Mouse (Mus musculus): Measurements from ENCODE around the gene Cacnb4. TPM values are rescaled to one million over a fixed set of nuclear protein-coding genes. Genes with fewer than 3 reads are reported as not detected.

Gene Cacnb4
- polyA plus RNA-seq, 1 experiment, result 0.01 TPM

DNA sequence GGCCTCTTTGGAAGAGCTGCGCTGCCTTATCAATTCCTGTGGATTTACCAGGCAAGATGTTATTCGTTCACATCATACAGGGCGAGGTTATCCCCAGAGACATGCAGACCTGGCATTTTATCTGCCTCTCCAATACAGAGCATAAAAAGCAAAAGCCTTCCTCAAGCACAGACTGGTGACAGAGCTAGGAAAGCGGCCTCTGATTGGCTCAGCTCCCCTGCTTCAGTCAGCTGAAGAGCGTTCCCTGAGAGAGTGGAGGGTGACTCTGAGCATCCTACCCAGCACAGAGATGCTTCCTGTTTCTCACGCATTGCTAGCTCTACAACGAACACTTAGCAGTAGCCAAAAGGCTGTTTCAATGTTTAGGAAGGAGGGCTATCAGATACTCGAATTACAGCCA, 118.2 kb downstream of the Cacnb4 start:
- H3K36me3 ChIP-seq (ENCODE audit: control insufficient read depth, insufficient read depth), result no peaks in the 10 kb centered on the region
- H3K27me3 ChIP-seq (ENCODE audit: control insufficient read depth, insufficient read depth, insufficient read length), result peaks cover 12% of the 10 kb centered on the region
- no peak overlapping the region for H3K4me3 ChIP-seq
- no peak for TF ChIP-seq POLR2AphosphoS2 (IDR thresholded peaks at IDR 0.05; ENCODE audit: insufficient read length, low read depth)
- TF ChIP-seq POLR2A (IDR thresholded peaks at IDR 0.05; ENCODE audit: insufficient read length, low read depth), result no peak
- no peak for TF ChIP-seq MYOD1 (IDR thresholded peaks at IDR 0.05; ENCODE audit: control insufficient read depth in 1 of 3, insufficient read length in 2 of 3, low read depth in 2 of 3)
- no peak for TF ChIP-seq TCF3 (IDR thresholded peaks at IDR 0.05; ENCODE audit: insufficient read length, low read depth)
- no peak for TF ChIP-seq CEBPB (IDR thresholded peaks at IDR 0.05; ENCODE audit: insufficient read depth, poor library complexity, severe bottlenecking)
- TF ChIP-seq E2F4 (IDR thresholded peaks at IDR 0.05; ENCODE audit: insufficient read depth), result no peak
- no peak for TF ChIP-seq MAX (IDR thresholded peaks at IDR 0.05; ENCODE audit: low read depth)
- TF ChIP-seq USF1 (IDR thresholded peaks at IDR 0.05; ENCODE audit: low read depth), result no peak
- no peak for TF ChIP-seq MYOG (IDR thresholded peaks at IDR 0.05; ENCODE audit: control insufficient read depth in 1 of 3, insufficient read depth in 1 of 3, insufficient read length in 2 of 3, low read depth in 2 of 3)
- TF ChIP-seq TCF12 (IDR thresholded peaks at IDR 0.05; ENCODE audit: insufficient read depth, poor library complexity, severe bottlenecking), result no peak
- TF ChIP-seq SRF (IDR thresholded peaks at IDR 0.05; ENCODE audit: control insufficient read depth, insufficient read length, low read depth), result no peak
- TF ChIP-seq REST (IDR thresholded peaks at IDR 0.05; ENCODE audit: insufficient read depth, insufficient read length), result no peak
- H3K4me2 ChIP-seq (ENCODE audit: low read depth), result no peak overlapping the region
- H3ac ChIP-seq (ENCODE audit: control insufficient read depth, insufficient read length), result no peak overlapping the region
- no peaks in the 10 kb centered on the region for H3K79me2 ChIP-seq (ENCODE audit: control insufficient read depth, insufficient read depth)

DNA sequence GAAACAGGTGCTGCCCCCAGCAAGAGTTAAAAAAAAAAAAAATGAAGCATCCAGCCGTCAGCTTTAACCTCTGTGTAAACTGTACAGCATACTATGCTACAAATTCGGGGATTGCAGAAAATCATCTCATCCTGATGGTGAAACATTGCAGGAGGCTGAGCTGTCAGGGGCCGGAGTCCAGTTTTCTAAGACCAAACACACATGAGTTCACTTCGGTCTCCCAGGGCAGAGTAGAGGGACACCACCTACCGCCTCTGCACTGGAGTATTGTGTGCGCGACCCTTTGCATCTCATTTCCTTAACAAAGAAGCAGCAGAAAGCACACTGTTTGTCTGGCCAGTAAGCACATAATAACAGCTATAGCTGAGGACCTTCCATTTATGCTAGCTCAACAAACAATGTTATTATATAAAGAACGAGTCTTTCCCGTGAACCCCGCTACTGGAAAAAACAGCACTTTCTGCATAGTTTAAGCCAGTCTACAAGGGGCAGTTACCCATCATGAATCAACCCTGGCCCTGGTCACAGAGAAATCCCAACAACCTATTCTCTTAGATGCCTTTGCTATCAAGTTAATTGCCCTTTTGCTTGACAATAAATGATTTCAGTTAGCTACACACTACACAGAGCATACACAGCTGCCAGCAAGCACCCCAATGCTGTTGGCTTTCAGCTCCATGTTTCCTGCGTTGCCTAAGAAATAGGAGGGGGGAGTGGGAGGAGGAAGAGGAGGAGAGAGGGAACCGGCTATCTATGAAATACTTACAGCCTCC, 118.9 kb downstream of the Cacnb4 start:
- Histone ChIP-seq H3K4me3 (no peak overlapping the region), H3ac (ENCODE audit: control insufficient read depth, insufficient read length) (no peak overlapping the region), H3K4me2 (ENCODE audit: low read depth) (no peak overlapping the region), H3K36me3 (ENCODE audit: control insufficient read depth, insufficient read depth) (no peaks in the 10 kb centered on the region), H3K27me3 (ENCODE audit: control insufficient read depth, insufficient read depth, insufficient read length) (peaks cover 12% of the 10 kb centered on the region), H3K79me2 (ENCODE audit: control insufficient read depth, insufficient read depth) (no peaks in the 10 kb centered on the region)
- no peak for TF ChIP-seq REST (IDR thresholded peaks at IDR 0.05; ENCODE audit: insufficient read depth, insufficient read length)

GRCm38 (mm10) chr2:52556961-52557326, 119.7 kb downstream of the Cacnb4 start:
- Histone ChIP-seq H3K27me3 (ENCODE audit: control insufficient read depth, insufficient read depth, insufficient read length) (peaks cover 12% of the 10 kb centered on the region), H3K79me2 (ENCODE audit: control insufficient read depth, insufficient read depth) (no peaks in the 10 kb centered on the region), H3K4me3 (no peak overlapping the region), H3ac (ENCODE audit: control insufficient read depth, insufficient read length) (no peak overlapping the region), H3K36me3 (ENCODE audit: control insufficient read depth, insufficient read depth) (no peaks in the 10 kb centered on the region), H3K4me2 (ENCODE audit: low read depth) (no peak overlapping the region)
- TF ChIP-seq POLR2AphosphoS2 (IDR thresholded peaks at IDR 0.05; ENCODE audit: insufficient read length, low read depth) (no peak), USF1 (IDR thresholded peaks at IDR 0.05; ENCODE audit: low read depth) (no peak), TCF3 (IDR thresholded peaks at IDR 0.05; ENCODE audit: insufficient read length, low read depth) (no peak), SRF (IDR thresholded peaks at IDR 0.05; ENCODE audit: control insufficient read depth, insufficient read length, low read depth) (no peak), CEBPB (IDR thresholded peaks at IDR 0.05; ENCODE audit: insufficient read depth, poor library complexity, severe bottlenecking) (no peak), REST (IDR thresholded peaks at IDR 0.05; ENCODE audit: insufficient read depth, insufficient read length) (no peak), E2F4 (IDR thresholded peaks at IDR 0.05; ENCODE audit: insufficient read depth) (no peak), MYOG (IDR thresholded peaks at IDR 0.05; ENCODE audit: control insufficient read depth in 1 of 3, insufficient read depth in 1 of 3, insufficient read length in 2 of 3, low read depth in 2 of 3) (no peak), POLR2A (IDR thresholded peaks at IDR 0.05; ENCODE audit: insufficient read length, low read depth) (no peak), MAX (IDR thresholded peaks at IDR 0.05; ENCODE audit: low read depth) (no peak)

GRCm38 (mm10) chr2:52556298-52556960, 120.2 kb downstream of the Cacnb4 start:
- no peaks in the 10 kb centered on the region for H3K79me2 ChIP-seq (ENCODE audit: control insufficient read depth, insufficient read depth)
- no peaks in the 10 kb centered on the region for H3K36me3 ChIP-seq (ENCODE audit: control insufficient read depth, insufficient read depth)
- H3ac ChIP-seq (ENCODE audit: control insufficient read depth, insufficient read length), result no peak overlapping the region
- no peak overlapping the region for H3K4me2 ChIP-seq (ENCODE audit: low read depth)
- peaks cover 8% of the 10 kb centered on the region for H3K27me3 ChIP-seq (ENCODE audit: control insufficient read depth, insufficient read depth, insufficient read length)
- TF ChIP-seq SRF (IDR thresholded peaks at IDR 0.05; ENCODE audit: control insufficient read depth, insufficient read length, low read depth) (no peak), TCF3 (IDR thresholded peaks at IDR 0.05; ENCODE audit: insufficient read length, low read depth) (no peak), MYOG (IDR thresholded peaks at IDR 0.05; ENCODE audit: control insufficient read depth in 1 of 3, insufficient read depth in 1 of 3, insufficient read length in 2 of 3, low read depth in 2 of 3) (no peak), TCF12 (IDR thresholded peaks at IDR 0.05; ENCODE audit: insufficient read depth, poor library complexity, severe bottlenecking) (no peak), MAX (IDR thresholded peaks at IDR 0.05; ENCODE audit: low read depth) (no peak), USF1 (IDR thresholded peaks at IDR 0.05; ENCODE audit: low read depth) (no peak), REST (IDR thresholded peaks at IDR 0.05; ENCODE audit: insufficient read depth, insufficient read length) (no peak), POLR2AphosphoS2 (IDR thresholded peaks at IDR 0.05; ENCODE audit: insufficient read length, low read depth) (no peak), E2F4 (IDR thresholded peaks at IDR 0.05; ENCODE audit: insufficient read depth) (no peak), POLR2A (IDR thresholded peaks at IDR 0.05; ENCODE audit: insufficient read length, low read depth) (no peak)
- no peak overlapping the region for H3K4me3 ChIP-seq

- Histone ChIP-seq H3ac (ENCODE audit: control insufficient read depth, insufficient read length) (no peak overlapping the region), H3K27me3 (ENCODE audit: control insufficient read depth, insufficient read depth, insufficient read length) (no peaks in the 10 kb centered on the region), H3K4me2 (ENCODE audit: low read depth) (no peak overlapping the region), H3K36me3 (ENCODE audit: control insufficient read depth, insufficient read depth) (no peaks in the 10 kb centered on the region), H3K4me3 (no peak overlapping the region), H3K79me2 (ENCODE audit: control insufficient read depth, insufficient read depth) (no peaks in the 10 kb centered on the region)
- TF ChIP-seq USF1 (IDR thresholded peaks at IDR 0.05; ENCODE audit: low read depth) (no peak), POLR2AphosphoS2 (IDR thresholded peaks at IDR 0.05; ENCODE audit: insufficient read length, low read depth) (no peak), MYOD1 (IDR thresholded peaks at IDR 0.05; ENCODE audit: control insufficient read depth in 1 of 3, insufficient read length in 2 of 3, low read depth in 2 of 3) (no peak), CEBPB (IDR thresholded peaks at IDR 0.05; ENCODE audit: insufficient read depth, poor library complexity, severe bottlenecking) (no peak)
These were observed 128.2 kb downstream of the Cacnb4 start for GRCm38 (mm10) chr2:52548401-52548800.

Data from myocyte (in vitro differentiated cells).